Mouse (Mus musculus) limb, embryonic 12.5 days (tissue): ENCODE results near the gene Washc4. TPM values are rescaled to one million over a fixed set of nuclear protein-coding genes. Genes with fewer than 3 reads are reported as not detected.

Source experiments
- ATAC-seq: fragments of 200-750 bp; cut with Nextera tagmentation; 2 replicates; pipeline ENCODE4 v1.8.0; 2017; ENCODE audit warnings: low read depth, moderate TSS enrichment; ENCODE audit not compliant: insufficient number of reproducible peaks, insufficient read depth, low FRiP score, low TSS enrichment
- H3K27ac ChIP-seq: fragments of 300-500 bp; sonication (generic); 2 replicates; pipeline ENCODE4 v1.5.1; 2016; ENCODE audit warnings: mild to moderate bottlenecking, moderate library complexity
- H3K27me3 ChIP-seq: fragments of 300-500 bp; sonication (generic); 2 replicates; pipeline ENCODE4 v1.6.1; 2016; ENCODE audit warnings: mild to moderate bottlenecking, moderate library complexity
- H3K36me3 ChIP-seq: fragments of 300-500 bp; sonication (generic); 2 replicates; pipeline ENCODE4 v1.6.1; 2016; ENCODE audit warnings: mild to moderate bottlenecking, moderate library complexity
- H3K4me1 ChIP-seq: fragments of 300-500 bp; sonication (generic); replicated peaks from 2 replicates; pipeline ENCODE4 v1.6.1; 2016
- H3K4me2 ChIP-seq: fragments of 300-500 bp; sonication (generic); 2 replicates; pipeline ENCODE4 v1.6.1; 2016; ENCODE audit warnings: mild to moderate bottlenecking, moderate library complexity
- H3K4me3 ChIP-seq: fragments of 300-500 bp; sonication (generic); replicated peaks from 2 replicates; pipeline ENCODE4 v1.5.1; 2016; ENCODE audit warnings: mild to moderate bottlenecking
- H3K9ac ChIP-seq: fragments of 300-500 bp; sonication (generic); replicated peaks from 2 replicates; pipeline ENCODE4 v1.6.1; 2016; ENCODE audit warnings: mild to moderate bottlenecking, moderate library complexity
- H3K9me3 ChIP-seq: fragments of 300-500 bp; sonication (generic); 2 replicates; pipeline ENCODE4 v1.6.1; 2016; ENCODE audit warnings: mild to moderate bottlenecking, moderate library complexity
- WGBS: fragments of 180-500 bp; shearing (Covaris S2); methylation state at CpG from one replicate; pipeline ENCODE4 v1.1.7; 2016; 5-methylcytosine and 5-hydroxymethylcytosine counted together
- polyA plus RNA-seq: library from polyadenylated mRNA; unstranded; fragments of >200 nt; fragmentation: Nextera tagmentation; extraction: Ambion mirVana; gene quantifications from 2 replicates; pipeline ENCODE4 v1.2.1, GENCODE M21; 2016

Gene Washc4
- polyA plus RNA-seq, 1 experiment from 2014 or later, result 39.1 TPM

DNA sequence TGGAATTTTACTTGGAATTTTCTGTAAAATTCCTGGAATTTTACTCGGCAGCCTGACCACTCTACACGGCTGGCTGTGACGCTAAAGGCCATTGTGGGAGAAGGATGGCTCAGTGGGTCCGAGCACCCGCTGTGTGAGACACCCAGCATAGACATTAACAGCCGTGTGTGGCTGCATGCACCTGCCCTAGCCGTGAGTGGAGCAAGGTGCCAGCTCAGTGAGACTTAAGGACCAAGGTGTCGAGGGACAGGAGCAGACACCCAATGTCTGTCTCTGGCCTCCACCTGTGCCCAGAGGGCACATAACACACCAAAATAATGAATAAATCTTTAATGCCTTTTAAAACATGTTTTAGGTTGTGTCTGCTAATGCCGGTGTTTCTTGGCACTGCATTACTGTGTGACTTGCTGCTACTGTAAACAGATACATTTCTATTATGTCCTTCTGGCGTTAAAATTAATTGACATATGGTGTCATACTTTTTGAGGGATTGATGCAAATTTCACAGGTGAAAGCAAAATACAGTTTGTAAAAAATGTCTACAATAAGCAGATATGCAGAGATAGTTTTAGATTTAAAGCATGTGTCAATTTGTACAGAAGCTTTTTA, 60.5 kb downstream of the Washc4 start:
- H3K9me3 ChIP-seq, result no peaks in the 10 kb centered on the region
- H3K4me1 ChIP-seq, result no peaks in the 10 kb centered on the region
- H3K27ac ChIP-seq, result no peak overlapping the region
- no peaks in the 10 kb centered on the region for H3K27me3 ChIP-seq
- H3K4me3 ChIP-seq, result no peak overlapping the region
- peaks cover 84% of the 10 kb centered on the region for H3K36me3 ChIP-seq
- WGBS, result 91% methylated on average over 10 of the region's 10 CpGs
- ATAC-seq, result no peak
- no peak overlapping the region for H3K4me2 ChIP-seq
- H3K9ac ChIP-seq, result no peak overlapping the region

DNA sequence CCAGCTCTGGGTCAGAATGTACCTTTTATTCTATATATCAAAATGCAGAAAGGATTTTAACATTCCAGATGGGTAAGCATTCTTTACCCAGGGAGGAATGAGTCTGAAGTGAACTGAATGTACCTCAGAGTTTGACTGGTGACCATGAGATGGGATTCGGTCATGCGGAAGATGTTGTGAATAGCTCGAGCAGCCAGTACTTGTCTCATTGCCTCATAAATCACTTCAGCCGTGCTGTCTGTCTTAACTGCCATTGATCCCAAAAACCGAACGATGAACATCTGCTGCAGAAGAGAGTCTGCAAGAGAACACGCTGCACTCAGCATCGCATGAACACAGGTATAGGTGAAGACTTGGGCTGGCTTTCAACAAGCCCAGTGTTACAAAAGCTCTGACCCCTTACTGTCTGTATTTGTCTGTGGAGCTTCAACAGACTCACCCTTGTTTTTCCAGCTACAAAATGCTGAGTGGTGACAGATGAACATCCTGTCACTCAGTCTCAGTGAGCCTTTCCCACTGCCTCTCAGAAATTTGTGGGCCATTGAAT, 62.2 kb downstream of the Washc4 start:
- Histone ChIP-seq H3K9ac (no peak overlapping the region), H3K9me3 (no peaks in the 10 kb centered on the region), H3K4me2 (no peak overlapping the region), H3K4me1 (no peaks in the 10 kb centered on the region), H3K4me3 (no peak overlapping the region), H3K27ac (no peak overlapping the region), H3K36me3 (peaks cover 83% of the 10 kb centered on the region), H3K27me3 (no peaks in the 10 kb centered on the region)
- no peak for ATAC-seq
- 78% methylated on average over 8 of the region's 8 CpGs for WGBS

DNA sequence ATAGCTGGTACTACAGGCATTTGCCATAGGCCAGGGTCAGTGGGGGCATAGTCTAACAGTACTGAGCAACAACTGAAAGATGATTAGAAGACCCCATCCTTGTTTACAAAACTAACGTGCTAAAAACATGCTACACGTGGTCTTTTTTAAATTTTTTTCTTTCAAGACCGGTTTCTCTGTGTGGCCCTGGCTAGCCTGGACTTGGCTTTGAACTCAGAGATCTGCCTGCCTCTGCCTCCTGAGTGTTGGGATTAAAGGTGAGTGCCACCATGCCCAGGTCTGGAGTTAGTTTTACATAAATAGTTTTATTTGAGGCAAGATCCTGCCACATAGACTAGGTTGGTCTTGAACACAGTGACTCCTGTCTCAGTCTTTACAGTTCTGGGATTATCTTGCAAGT, 63.6 kb downstream of the Washc4 start:
- H3K27me3 ChIP-seq, result no peaks in the 10 kb centered on the region
- 93% methylated on average over 3 of the region's 3 CpGs for WGBS

DNA sequence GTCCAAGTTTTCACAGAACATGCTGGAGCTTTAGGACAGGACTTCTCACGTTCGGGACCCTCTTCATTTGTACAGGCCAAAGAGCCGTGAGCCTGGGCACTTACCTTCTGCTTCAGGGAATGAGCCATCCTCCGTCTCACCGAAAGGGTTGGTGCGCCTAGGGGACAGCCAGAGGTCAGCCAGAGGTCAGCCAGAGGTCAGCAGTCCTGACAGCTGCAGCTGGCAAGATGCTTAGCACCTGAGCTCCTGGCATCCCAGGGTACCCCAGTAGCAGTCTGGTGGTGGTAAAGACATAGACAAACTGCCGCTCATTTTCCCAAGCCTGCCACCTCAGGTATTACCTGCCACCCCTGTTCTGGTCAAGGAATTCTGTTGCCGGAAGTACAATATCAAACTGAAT, 65.0 kb downstream of the Washc4 start:
- Histone ChIP-seq H3K9ac (no peak overlapping the region), H3K4me2 (no peak overlapping the region), H3K4me1 (no peaks in the 10 kb centered on the region), H3K36me3 (peaks cover 85% of the 10 kb centered on the region), H3K9me3 (no peaks in the 10 kb centered on the region), H3K27ac (no peak overlapping the region), H3K27me3 (no peaks in the 10 kb centered on the region), H3K4me3 (no peak overlapping the region)
- WGBS, result 79% methylated on average over 8 of the region's 8 CpGs
- ATAC-seq, result no peak

More for the DNA sequence above, 63.6 kb downstream of the Washc4 start:
- Histone ChIP-seq H3K9ac (no peak overlapping the region), H3K9me3 (no peaks in the 10 kb centered on the region), H3K4me3 (no peak overlapping the region), H3K4me2 (no peak overlapping the region), H3K36me3 (peaks cover 83% of the 10 kb centered on the region), H3K4me1 (no peaks in the 10 kb centered on the region), H3K27ac (no peak overlapping the region)
- ATAC-seq, result no peak

DNA sequence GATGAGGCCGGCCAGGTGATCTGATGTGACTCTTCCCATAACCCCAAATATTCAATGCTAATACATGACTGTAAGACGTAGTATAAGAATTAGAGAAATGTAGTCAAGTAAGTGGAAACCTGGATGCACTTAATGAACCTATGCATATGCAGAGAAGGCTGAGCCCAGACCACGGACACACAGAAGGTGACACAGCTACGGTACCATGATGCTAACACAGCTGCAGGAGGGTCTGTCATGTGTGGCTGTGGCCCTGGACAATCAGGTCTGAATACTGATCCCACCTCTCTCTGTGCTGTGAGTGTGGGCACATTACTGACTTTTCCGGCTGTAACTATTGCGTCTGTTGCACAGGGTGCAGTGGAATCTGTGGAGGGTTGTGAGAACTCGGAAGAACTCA, 67.0 kb downstream of the Washc4 start:
- no peaks in the 10 kb centered on the region for H3K4me1 ChIP-seq
- peaks cover 84% of the 10 kb centered on the region for H3K36me3 ChIP-seq
- H3K4me2 ChIP-seq, result no peak overlapping the region
- 94% methylated on average over 7 of the region's 7 CpGs for WGBS
- ATAC-seq, result no peak
- no peak overlapping the region for H3K27ac ChIP-seq
- H3K4me3 ChIP-seq, result no peak overlapping the region
- no peaks in the 10 kb centered on the region for H3K9me3 ChIP-seq
- no peaks in the 10 kb centered on the region for H3K27me3 ChIP-seq
- no peak overlapping the region for H3K9ac ChIP-seq

DNA sequence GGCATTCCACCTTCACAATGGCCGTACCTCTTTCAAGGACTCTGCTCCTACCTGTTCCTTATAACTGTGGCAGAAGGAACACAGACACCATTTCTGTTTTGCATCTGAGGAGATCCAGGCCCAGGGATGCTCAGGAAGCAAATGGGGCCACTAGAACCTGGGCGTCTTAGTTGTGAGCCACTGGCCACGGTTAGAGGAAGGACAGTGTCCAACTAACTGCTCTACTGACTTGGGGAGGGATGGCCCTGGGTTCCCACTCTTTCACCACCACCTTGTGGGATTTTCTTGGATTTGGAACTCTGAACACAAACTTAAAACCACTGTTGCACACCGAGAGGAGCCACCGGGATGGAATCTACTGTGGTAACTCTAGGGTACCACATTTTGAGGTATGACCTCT, 68.3 kb downstream of the Washc4 start:
- ATAC-seq, result no peak
- Histone ChIP-seq H3K4me1 (no peaks in the 10 kb centered on the region), H3K9me3 (no peaks in the 10 kb centered on the region), H3K9ac (no peak overlapping the region), H3K27ac (no peak overlapping the region), H3K27me3 (no peaks in the 10 kb centered on the region), H3K4me2 (no peak overlapping the region), H3K4me3 (no peak overlapping the region), H3K36me3 (peaks cover 88% of the 10 kb centered on the region)
- 97% methylated on average over 5 of the region's 5 CpGs for WGBS

DNA sequence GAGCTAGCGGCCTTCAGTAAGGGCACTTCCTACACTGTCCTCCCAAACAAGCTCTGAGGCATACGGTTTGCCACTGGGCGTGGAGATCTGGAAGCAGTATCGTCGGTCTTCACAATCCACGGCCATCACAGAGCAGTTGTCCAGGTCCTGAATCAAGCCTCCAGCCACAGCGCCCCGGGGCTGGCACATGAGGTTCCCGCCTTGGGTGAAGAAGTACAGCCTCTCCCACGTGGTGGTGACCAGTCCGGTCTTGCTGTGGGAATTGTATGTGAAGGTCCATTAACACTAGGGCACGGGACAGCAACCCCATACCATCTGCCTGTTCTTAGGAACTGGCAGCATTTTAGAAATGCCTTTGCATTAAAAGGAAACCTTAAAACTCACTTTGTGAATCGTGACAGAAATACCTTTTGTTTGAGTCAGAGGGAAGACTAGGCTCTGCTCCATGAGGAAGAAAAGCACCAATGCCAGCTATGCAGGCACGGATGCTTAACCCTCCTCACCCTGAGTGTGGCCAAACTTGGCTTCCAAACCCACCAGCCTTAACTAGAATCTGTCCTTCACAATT, 69.2 kb downstream of the Washc4 start:
- Histone ChIP-seq H3K9ac (no peak overlapping the region), H3K9me3 (no peaks in the 10 kb centered on the region), H3K4me1 (no peaks in the 10 kb centered on the region), H3K4me3 (no peak overlapping the region), H3K27ac (no peak overlapping the region), H3K4me2 (no peak overlapping the region), H3K36me3 (peaks cover 86% of the 10 kb centered on the region), H3K27me3 (no peaks in the 10 kb centered on the region)
- ATAC-seq, result no peak
- WGBS, result 92% methylated on average over 14 of the region's 14 CpGs

DNA sequence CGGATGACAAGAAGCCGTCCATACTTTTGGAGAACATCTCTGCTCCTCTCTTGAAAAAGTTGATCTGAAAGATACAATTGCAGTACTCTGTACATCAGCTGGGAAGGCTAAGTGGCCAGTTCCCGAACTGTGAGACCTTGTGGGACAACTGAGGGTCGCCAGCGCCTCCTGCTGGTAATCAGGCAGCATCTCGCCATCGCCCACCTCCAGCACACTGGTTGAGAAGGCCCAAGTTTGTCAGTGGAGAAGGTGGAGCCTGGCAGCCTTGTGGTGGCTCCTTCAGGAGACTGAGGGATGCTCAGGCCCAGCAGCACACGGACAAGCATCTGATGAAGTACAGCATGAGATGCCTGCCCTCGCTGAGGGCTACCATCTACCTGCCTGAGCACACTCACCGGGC, 73.8 kb downstream of the Washc4 start:
- H3K27ac ChIP-seq, result no peak overlapping the region
- H3K9ac ChIP-seq, result no peak overlapping the region
- 59% methylated on average over 10 of the region's 10 CpGs for WGBS
- H3K36me3 ChIP-seq, result peaks cover 79% of the 10 kb centered on the region
- ATAC-seq, result no peak
- no peak overlapping the region for H3K4me3 ChIP-seq
- no peaks in the 10 kb centered on the region for H3K4me1 ChIP-seq
- H3K4me2 ChIP-seq, result no peak overlapping the region
- H3K27me3 ChIP-seq, result no peaks in the 10 kb centered on the region
- no peaks in the 10 kb centered on the region for H3K9me3 ChIP-seq

DNA sequence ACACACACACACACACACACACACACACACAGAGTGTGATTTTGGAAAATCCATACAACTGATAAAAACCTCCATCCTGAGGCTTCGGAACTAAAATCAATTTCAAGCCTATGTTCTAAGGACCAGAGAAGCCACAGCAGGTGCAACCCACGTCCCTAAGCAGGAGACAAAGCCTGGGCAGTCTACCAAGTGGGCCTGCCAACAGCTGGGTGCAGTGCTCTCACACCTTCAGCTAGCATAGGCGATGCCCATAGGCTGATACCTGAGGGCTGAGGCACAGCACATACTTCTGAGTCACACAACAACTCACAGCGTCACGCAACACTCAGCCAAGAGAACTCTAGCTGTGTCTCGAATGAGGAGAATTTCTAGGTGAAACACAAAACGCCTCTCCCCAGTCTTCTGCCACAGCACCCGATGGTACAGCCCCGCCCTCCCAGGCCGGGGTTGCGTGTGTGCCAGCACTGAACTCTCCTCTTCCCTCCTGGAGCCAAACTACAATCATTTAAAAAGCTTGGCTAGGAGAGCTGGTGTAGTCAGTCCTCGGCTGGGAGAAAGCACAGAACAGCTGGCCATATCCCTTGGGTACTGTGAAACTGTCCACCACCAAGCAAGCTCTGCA, 75.4 kb downstream of the Washc4 start:
- no peak for ATAC-seq
- H3K4me3 ChIP-seq, result no peak overlapping the region
- no peaks in the 10 kb centered on the region for H3K4me1 ChIP-seq
- WGBS, result 88% methylated on average over 12 of the region's 12 CpGs
- H3K9ac ChIP-seq, result no peak overlapping the region
- no peaks in the 10 kb centered on the region for H3K9me3 ChIP-seq
- peaks cover 75% of the 10 kb centered on the region for H3K36me3 ChIP-seq
- no peaks in the 10 kb centered on the region for H3K27me3 ChIP-seq
- H3K4me2 ChIP-seq, result no peak overlapping the region
- H3K27ac ChIP-seq, result no peak overlapping the region

DNA sequence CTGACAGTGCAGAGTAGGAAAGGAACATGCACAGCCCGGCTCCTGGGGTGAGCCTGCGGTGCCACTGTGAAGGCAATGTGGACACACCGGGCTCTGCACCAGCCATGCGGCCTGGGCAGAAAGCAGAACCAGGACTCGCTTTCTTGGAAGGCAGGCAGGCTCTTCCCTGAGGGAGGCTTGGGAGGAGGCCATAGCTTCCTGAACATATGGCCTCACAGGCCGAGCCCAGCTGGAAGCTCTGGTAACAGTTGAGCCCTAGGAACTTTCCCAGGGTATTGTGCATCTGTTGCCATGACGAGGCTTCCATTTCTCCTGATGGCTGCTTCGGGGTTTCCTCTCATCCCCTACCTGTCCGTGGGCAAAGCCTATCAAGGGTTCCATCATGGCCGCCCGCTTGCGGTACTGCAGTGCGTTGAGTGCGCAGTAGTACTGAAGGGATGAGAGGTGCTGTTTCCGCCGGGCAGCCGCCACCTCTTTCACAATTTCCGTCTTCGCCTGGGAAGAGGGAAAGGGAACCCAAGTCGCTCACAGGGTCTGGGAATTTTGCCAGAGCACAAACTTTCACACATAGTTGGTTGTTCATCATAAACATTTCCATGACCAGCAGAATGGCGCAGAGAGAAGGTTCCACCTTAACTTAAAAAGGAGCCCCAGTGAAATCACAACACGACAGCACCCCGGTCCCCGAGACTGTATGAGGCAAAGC, 77.0 kb downstream of the Washc4 start:
- WGBS, result 87% methylated on average over 24 of the region's 24 CpGs
- Histone ChIP-seq H3K4me2 (no peak overlapping the region), H3K4me1 (no peaks in the 10 kb centered on the region), H3K9me3 (no peaks in the 10 kb centered on the region), H3K27me3 (no peaks in the 10 kb centered on the region), H3K9ac (no peak overlapping the region), H3K4me3 (no peak overlapping the region), H3K27ac (no peak overlapping the region), H3K36me3 (peaks cover 81% of the 10 kb centered on the region)
- ATAC-seq, result no peak

DNA sequence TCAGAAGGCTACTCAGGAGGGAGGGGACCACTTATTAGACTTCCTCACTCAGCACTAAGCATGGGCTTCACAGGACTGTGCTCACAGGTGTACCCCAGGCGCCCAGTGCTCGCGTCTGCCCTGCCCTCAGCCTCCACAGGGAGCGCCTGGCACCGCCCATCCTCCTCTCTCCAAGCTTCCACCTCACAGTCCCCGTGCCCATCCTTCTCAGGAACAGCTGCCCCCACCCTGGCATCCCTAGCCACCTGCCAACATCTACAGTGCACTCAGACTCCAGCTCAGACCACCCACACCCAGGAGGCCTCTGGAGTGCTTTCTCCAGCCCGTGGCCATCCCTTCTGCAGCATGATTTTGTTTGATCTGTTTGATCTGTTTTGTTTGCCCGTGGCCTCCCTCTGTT, 80.5 kb downstream of the Washc4 start:
- Histone ChIP-seq H3K36me3 (peaks cover 78% of the 10 kb centered on the region), H3K27me3 (no peaks in the 10 kb centered on the region), H3K4me1 (no peaks in the 10 kb centered on the region), H3K4me3 (no peak overlapping the region), H3K27ac (no peak overlapping the region), H3K9me3 (no peaks in the 10 kb centered on the region), H3K9ac (no peak overlapping the region), H3K4me2 (no peak overlapping the region)
- no peak for ATAC-seq
- WGBS, result 85% methylated on average over 8 of the region's 8 CpGs
